Mouse (Mus musculus) urinary bladder, postnatal 4 days (tissue): ENCODE data around the gene Plaur.
"Not testable (repeated sequence)": the region's sequence is repeated elsewhere in the genome, so short reads cannot be mapped to it uniquely, and the experiment has no call there.

ENCODE experiments used
- DNase-seq, 2 experiments: peaks; one replicate each; pipeline ENCODE4 v3.0.0; 2021 to 2022; ENCODE audit warnings: low spot score in 2 of 2

The Plaur gene

DNA sequence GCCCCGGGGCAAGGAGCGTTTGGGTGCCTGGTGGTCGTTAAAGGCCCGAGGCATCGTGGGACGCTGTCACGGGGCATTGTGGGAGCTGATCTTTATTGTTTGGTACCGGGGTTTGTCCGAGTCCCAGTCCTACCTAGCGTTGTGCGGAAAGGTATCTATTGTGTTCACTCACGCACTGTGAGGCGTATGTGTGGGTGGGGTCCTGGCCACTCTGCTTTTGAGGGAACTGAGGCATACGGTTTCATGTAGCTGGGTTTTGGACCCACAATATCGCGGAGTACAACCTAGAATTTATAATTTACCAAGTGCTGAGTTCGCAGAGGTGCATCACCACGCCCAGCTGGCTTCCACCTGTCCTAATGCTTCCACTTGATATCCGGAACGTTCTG lies 45.4 kb downstream of the Plaur start:
- DNase-seq, result no peak

DNA sequence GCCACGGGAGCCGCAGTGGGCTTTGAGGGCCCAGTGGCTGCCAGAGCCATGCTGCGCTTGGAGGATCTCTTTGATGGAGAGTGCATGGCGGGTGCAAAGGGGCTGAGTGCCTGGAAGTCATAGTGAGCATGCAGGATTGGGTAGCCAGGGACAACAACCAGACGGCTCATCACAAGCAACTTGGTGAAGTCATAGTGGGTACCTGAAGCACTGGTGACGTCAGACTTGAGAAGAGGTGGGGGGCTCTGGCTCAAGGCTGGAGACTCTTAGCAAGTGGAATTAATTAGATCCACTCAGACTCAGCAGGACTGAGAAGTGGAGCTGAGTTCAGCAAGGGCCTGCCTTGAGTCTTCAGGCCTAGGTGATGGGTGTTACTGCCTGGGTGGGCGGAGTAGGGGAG lies 50.1 kb downstream of the Plaur start, which contains the start of gene AC161166.1:
Gene AC161166.1, minus strand, starts transcription at position 101 of the 400 bp plus-strand sequence.
- DNase-seq, result no peak

DNA sequence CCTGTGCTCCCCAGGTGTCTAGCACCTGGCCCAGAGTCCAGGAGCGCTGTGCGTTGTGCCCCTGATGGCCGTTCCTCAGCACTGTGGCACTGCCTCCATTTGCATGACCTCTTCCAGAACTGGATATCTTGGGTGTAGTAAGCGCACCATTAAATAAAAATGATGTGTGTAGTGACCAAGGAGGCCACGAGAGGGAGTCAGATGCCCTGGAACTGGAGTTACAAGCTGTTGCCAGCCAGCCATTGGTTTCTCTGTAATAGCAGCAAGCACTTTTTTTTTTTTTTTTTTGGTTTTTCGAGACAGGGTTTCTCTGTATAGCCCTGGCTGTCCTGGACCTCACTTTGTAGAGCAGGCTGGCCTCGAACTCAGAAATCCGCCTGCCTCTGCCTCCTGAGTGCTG lies 54.0 kb downstream of the Plaur start:
- not testable (repeated sequence) for DNase-seq

DNA sequence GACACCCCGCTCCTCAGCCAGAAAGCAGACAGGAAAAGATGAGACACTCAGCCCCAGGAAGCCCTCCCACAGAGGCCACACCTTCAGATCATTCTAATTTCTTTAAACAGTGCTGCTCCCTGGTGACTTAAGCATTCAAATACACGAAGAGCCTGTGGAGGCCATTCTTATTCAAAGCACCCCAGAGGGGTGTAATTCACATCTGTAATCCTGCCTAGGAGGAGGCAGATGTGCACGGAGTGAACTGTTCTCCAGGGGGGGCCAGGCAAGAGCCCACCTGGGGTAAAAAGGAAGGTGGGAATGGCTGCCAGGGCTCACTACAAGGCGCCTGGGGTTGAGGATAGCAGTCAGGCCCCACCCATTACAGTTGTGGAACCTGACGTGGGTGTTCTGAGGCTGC lies 54.8 kb downstream of the Plaur start:
- no peak for DNase-seq

DNA sequence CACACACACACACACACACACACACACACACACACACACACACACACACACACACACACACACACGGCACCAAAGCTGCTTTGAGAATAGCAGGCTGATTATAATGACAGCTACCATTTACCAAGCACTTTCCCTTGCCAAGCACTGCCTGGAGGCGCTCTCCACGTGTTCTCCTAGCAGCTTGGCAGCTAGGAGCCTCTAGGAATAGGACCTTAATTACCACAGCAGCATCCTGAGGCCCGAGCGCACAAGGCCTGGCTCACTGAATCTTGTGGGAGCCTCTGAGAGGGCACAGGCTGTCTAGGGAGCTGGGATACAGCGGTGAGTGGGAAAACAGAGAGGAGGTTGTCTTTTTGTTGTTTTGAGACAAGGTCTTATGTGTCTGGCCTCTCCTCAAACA lies 55.4 kb downstream of the Plaur start:
- DNase-seq, result no peak

DNA sequence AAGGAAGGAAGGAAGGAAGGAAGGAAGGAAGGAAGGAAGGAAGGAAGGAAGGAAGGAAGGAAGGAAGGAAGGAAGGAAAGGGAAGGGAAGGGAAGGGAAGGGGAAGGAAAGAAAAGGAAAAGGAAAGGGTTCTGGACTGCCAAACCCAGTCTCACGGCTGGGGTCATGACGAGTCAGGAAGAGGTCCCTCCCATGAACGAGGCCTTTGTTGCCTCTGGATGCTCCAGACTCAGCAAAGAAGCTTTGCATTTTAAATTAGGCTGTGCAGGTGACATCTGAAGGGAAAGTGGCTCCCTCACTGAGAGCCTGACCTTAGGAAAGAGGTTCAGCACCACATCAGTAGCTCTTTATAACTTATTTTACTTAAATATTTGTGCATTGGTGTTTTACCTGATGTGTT lies 56.8 kb downstream of the Plaur start:
- DNase-seq, result no peak

DNA sequence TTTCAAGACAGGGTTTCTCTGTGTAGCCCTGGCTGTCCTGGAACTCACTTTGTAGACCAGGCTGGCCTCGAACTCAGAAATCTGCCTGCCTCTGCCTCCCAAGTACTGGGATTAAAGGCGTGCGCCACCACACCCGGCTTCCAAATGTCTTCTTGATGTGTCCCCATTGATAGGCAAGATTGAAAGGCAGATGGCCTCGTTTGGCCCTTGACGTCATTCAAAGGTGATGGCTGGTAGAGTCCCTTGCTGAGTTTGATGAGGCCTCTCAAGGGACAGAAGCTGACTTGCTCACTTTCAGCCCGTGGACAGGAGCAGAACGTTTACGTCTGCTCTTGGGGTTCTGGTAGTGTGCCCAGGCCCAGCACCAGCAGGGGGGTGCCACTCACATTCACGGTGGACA lies 57.8 kb downstream of the Plaur start:
- DNase-seq, result not testable (repeated sequence)

DNA sequence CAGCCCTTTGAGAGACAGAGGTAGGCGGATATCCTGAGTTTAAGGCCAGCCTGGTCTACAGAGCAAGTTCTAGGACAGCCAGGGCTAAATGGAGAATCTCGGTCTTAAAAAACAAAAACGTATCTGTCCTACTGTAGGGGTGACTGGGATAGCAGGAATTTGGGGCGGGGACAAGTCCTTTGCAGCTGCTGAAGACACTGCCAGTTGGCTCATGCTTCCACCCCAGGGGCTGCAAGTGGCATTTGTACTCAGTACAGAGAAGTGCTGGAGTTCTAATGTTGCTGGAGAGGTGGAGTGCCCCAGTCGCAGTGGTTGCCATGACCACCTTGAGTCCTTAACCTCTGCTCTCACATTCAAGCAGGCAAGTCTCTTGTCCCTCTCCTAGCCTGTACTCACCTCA lies 60.5 kb downstream of the Plaur start:
- no peak for DNase-seq

DNA sequence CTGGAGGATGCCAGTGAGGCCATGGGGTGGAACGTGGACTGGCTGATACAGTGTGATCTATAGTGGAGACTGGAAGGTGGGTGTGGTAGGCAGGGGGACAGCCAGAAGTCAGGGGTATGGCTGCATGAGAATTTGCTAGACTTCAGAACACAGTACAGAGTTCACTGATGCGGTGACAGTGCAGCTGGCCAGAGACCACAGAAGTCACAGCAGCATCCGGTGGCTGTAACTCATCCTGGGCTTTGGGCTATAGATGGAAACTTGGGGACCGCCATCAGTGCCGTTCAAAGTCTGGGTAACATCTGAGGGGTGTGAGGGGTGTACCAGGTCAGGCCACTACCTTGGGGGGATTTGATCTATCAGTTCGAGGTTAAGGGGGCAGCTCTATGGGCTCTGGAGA lies 61.4 kb downstream of the Plaur start:
- DNase-seq, result no peak

DNA sequence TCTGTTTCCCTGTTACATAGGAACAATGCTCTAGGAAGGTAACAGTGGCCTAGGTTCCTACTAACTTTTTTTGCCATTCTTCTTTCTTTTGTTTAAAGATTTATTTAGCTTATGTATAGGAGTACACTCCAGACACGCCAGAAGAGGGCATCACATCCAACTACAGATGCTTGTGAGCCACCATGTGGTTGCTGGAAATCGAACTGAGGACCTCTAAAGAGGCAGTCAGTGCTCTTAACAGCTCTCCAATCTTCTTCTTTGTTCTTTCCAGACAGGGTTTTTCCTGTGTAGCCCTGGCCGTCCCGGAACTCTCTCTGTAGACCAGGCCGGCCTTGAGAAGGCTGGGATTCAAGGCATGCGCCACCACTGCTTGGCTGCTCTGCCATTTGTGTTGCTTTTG lies 62.7 kb downstream of the Plaur start:
- DNase-seq, result no peak
